Comparison of ENCODE assay signal across 21 mouse cellular contexts in genomic region chr14:64584221-64584620, GRCm38 (mm10).
DNase-seq lines count a peak whose midpoint lies in the region; ATAC-seq and TF ChIP-seq lines count a peak whose summit lies in the region.
"Had no signal": no experiment of that assay in that cellular context is flagged by ENCODE, and none has a peak within 500 bp of the region (broad histone marks: within the 10 kb centered on the region; RNA-seq: fewer than 3 reads in every experiment).

No protein-coding gene starts in this region.

- no peaks in the 10 kb centered on the region for H3K36me3 ChIP-seq in forebrain, postnatal 0 days (ENCODE audit: insufficient read depth)
- H3K36me3 ChIP-seq in forebrain, embryonic 13.5 days (ENCODE audit: poor library complexity, severe bottlenecking): no peaks in the 10 kb centered on the region
- no peaks in the 10 kb centered on the region for H3K36me3 ChIP-seq in hindbrain, embryonic 13.5 days
- H3K36me3 ChIP-seq in midbrain, embryonic 16.5 days (ENCODE audit: control insufficient read depth, insufficient read depth, low read length): no peaks in the 10 kb centered on the region
- H3K36me3 ChIP-seq: limb, embryonic 12.5 days; liver, embryonic 12.5 days had no signal

- intact Hi-C loops in heart, postnatal 10 days (cut with DNase I): no loop called here

- ATAC-seq in forebrain, postnatal 0 days: no peak
- ATAC-seq in forebrain, embryonic 13.5 days: no peak
- no peak for ATAC-seq in hindbrain, embryonic 13.5 days (ENCODE audit: low FRiP score)
- no peak for ATAC-seq in midbrain, embryonic 16.5 days
- ATAC-seq: intestine, embryonic 16.5 days; liver, embryonic 12.5 days had no signal

- DNase-seq in forebrain, postnatal 0 days: peak; percentile 50
- peak; percentile 68 for DNase-seq in brain, adult 2 months (ENCODE audit: low read depth, low spot score)
- DNase-seq in embryo, embryonic 10 days (ENCODE audit: low spot score): no peak
- no peak for DNase-seq in heart, postnatal 10 days
- DNase-seq: adrenal gland, postnatal 25 days; B cell, adult 2 months; cerebellum, adult 11-12 months; gastrocnemius, postnatal 14 days; heart, adult 2 months; heart, postnatal 4 days; kidney, postnatal 36 days; lung, embryonic 14.5 days; lung, postnatal 36 days; thymus, postnatal 25 days had no signal

- no peaks in the 10 kb centered on the region for H3K27me3 ChIP-seq in forebrain, postnatal 0 days (ENCODE audit: insufficient read depth, low read length)
- H3K27me3 ChIP-seq in forebrain, embryonic 13.5 days: peaks cover 33% of the 10 kb centered on the region
- H3K27me3 ChIP-seq in hindbrain, embryonic 13.5 days: no peaks in the 10 kb centered on the region
- no peaks in the 10 kb centered on the region for H3K27me3 ChIP-seq in midbrain, embryonic 16.5 days (ENCODE audit: control insufficient read depth, insufficient read depth, low read depth, low read length)

- peak overlapping the region; percentile 100 for H3K27ac ChIP-seq in forebrain, postnatal 0 days (ENCODE audit: low read depth, low read length)
- H3K27ac ChIP-seq in forebrain, embryonic 13.5 days: no peak overlapping the region
- H3K27ac ChIP-seq in hindbrain, embryonic 13.5 days: peak overlapping the region; percentile 100
- peak overlapping the region; percentile 99 for H3K27ac ChIP-seq in midbrain, embryonic 16.5 days (ENCODE audit: low read length)
- H3K27ac ChIP-seq: heart, adult 2 months; limb, embryonic 12.5 days; liver, embryonic 12.5 days had no signal

- no peaks in the 10 kb centered on the region for H3K9me3 ChIP-seq in forebrain, postnatal 0 days (ENCODE audit: low read length)
- H3K9me3 ChIP-seq in forebrain, embryonic 13.5 days (replicated peaks): no peaks in the 10 kb centered on the region
- no peaks in the 10 kb centered on the region for H3K9me3 ChIP-seq in hindbrain, embryonic 13.5 days
- H3K9me3 ChIP-seq in midbrain, embryonic 16.5 days (replicated peaks; ENCODE audit: control insufficient read depth, low read length, poor library complexity, severe bottlenecking): no peaks in the 10 kb centered on the region
- H3K9me3 ChIP-seq: limb, embryonic 12.5 days; liver, embryonic 12.5 days had no signal

- WGBS in forebrain, postnatal 0 days: 44% methylated on average over 5 of the region's 5 CpGs
- 66% methylated on average over 5 of the region's 5 CpGs for WGBS in forebrain, embryonic 13.5 days
- 53% methylated on average over 5 of the region's 5 CpGs for WGBS in hindbrain, embryonic 13.5 days
- WGBS in midbrain, embryonic 16.5 days: 38% methylated on average over 5 of the region's 5 CpGs

- TF ChIP-seq CTCF in forebrain, postnatal 0 days (IDR thresholded peaks at IDR 0.05; ENCODE audit: low read depth): no peak

- peaks cover 32% of the 10 kb centered on the region for H3K4me1 ChIP-seq in forebrain, postnatal 0 days (ENCODE audit: insufficient read depth)
- H3K4me1 ChIP-seq in forebrain, embryonic 13.5 days: peaks cover 63% of the 10 kb centered on the region
- H3K4me1 ChIP-seq in hindbrain, embryonic 13.5 days (replicated peaks): peaks cover 70% of the 10 kb centered on the region
- peaks cover 57% of the 10 kb centered on the region for H3K4me1 ChIP-seq in midbrain, embryonic 16.5 days (ENCODE audit: control insufficient read depth, insufficient read depth, low read length)

- no peak overlapping the region for H3K4me2 ChIP-seq in forebrain, postnatal 0 days (ENCODE audit: low read depth)
- no peak overlapping the region for H3K4me2 ChIP-seq in forebrain, embryonic 13.5 days
- H3K4me2 ChIP-seq in hindbrain, embryonic 13.5 days: peak overlapping the region; percentile 16; the same call in 1 of the 2 replicates
- H3K4me2 ChIP-seq in midbrain, embryonic 16.5 days (ENCODE audit: low read length): peak overlapping the region; percentile 27; the same call in 1 of the 2 replicates
- H3K4me2 ChIP-seq: limb, embryonic 12.5 days; liver, embryonic 12.5 days; lung, embryonic 14.5 days had no signal

- no peak overlapping the region for H3K4me3 ChIP-seq in forebrain, postnatal 0 days (ENCODE audit: low read depth, low read length)
- H3K4me3 ChIP-seq in forebrain, embryonic 13.5 days: no peak overlapping the region
- H3K4me3 ChIP-seq in hindbrain, embryonic 13.5 days: no peak overlapping the region
- H3K4me3 ChIP-seq in midbrain, embryonic 16.5 days (ENCODE audit: low read depth, low read length): no peak overlapping the region
- H3K4me3 ChIP-seq: erythroblast, embryonic 14.5 days; heart, adult 2 months; limb, embryonic 12.5 days; liver, embryonic 12.5 days had no signal

- no peak overlapping the region; the same call in 1 of the 2 replicates for H3K9ac ChIP-seq in forebrain, postnatal 0 days
- no peak overlapping the region for H3K9ac ChIP-seq in forebrain, embryonic 13.5 days
- H3K9ac ChIP-seq in hindbrain, embryonic 13.5 days: 0 out of 2 replicates have a peak overlapping the region, but pooled peaks have one; percentile 16
- no peak overlapping the region; the same call in 1 of the 2 replicates for H3K9ac ChIP-seq in midbrain, embryonic 16.5 days (ENCODE audit: low read depth, low read length)
- H3K9ac ChIP-seq: limb, embryonic 12.5 days; liver, embryonic 12.5 days; lung, embryonic 14.5 days had no signal

Comparison
In these comparisons a context has a peak if more than half of its experiments do, and no peak if none do; other contexts are left out.
1. DNase-seq: peak in forebrain, postnatal 0 days (single experiment) and brain, adult 2 months (single experiment); none in embryo, embryonic 10 days (single experiment) and heart, postnatal 10 days (0 of 2).
2. H3K4me2 ChIP-seq: peak in hindbrain, embryonic 13.5 days (single experiment) and midbrain, embryonic 16.5 days (single experiment); none in forebrain, postnatal 0 days (single experiment) and forebrain, embryonic 13.5 days (single experiment).